Mouse (Mus musculus) limb, embryonic 14.5 days (tissue): Measurements from ENCODE around the gene Ano6. TPM values are rescaled to one million over a fixed set of nuclear protein-coding genes. Genes with fewer than 3 reads are reported as not detected.
A peak's percentile ranks its signal among the peaks of the same experiment; 100 is the strongest.

ENCODE experiments used
- ATAC-seq: fragments of 200-750 bp; cut with Nextera tagmentation; 2 replicates; pipeline ENCODE4 v1.8.0; 2017; ENCODE audit warnings: low read depth, moderate number of reproducible peaks, moderate TSS enrichment; ENCODE audit not compliant: low FRiP score
- DNase-seq: peaks from one replicate; pipeline ENCODE4 v3.0.0-alpha.2; 2015; ENCODE audit warnings: low spot score
- H3K27ac ChIP-seq: fragments of 300-500 bp; sonication (generic); replicated peaks from 2 replicates; pipeline ENCODE4 v1.5.1; 2014; ENCODE audit warnings: low read depth, mild to moderate bottlenecking, low read length, moderate library complexity, mixed read lengths
- H3K27me3 ChIP-seq: fragments of 300-500 bp; sonication (generic); 2 replicates; pipeline ENCODE4 v1.6.1; 2014; ENCODE audit warnings: low read length, mixed read lengths; ENCODE audit not compliant: control insufficient read depth, insufficient read depth
- H3K36me3 ChIP-seq: fragments of 300-500 bp; sonication (generic); 2 replicates; pipeline ENCODE4 v1.6.1; 2014; ENCODE audit warnings: mild to moderate bottlenecking, low read length, moderate library complexity, mixed read lengths; ENCODE audit not compliant: control insufficient read depth, insufficient read depth
- H3K4me1 ChIP-seq: fragments of 300-500 bp; sonication (generic); 2 replicates; pipeline ENCODE4 v1.6.1; 2014; ENCODE audit warnings: antibody characterized with exemption, low read length, mixed read lengths; ENCODE audit not compliant: control insufficient read depth, insufficient read depth
- H3K4me2 ChIP-seq: fragments of 300-500 bp; sonication (generic); replicated peaks from 2 replicates; pipeline ENCODE4 v1.6.1; 2014; ENCODE audit warnings: low read depth, mild to moderate bottlenecking, low read length, moderate library complexity; ENCODE audit not compliant: severe bottlenecking
- H3K4me3 ChIP-seq: fragments of 300-500 bp; sonication (generic); replicated peaks from 2 replicates; pipeline ENCODE4 v1.5.1; 2014; ENCODE audit warnings: low read length
- H3K9ac ChIP-seq: fragments of 300-500 bp; sonication (generic); 2 replicates; pipeline ENCODE4 v1.6.1; 2014; ENCODE audit warnings: mild to moderate bottlenecking, low read depth, low read length, moderate library complexity; ENCODE audit not compliant: severe bottlenecking
- H3K9me3 ChIP-seq: fragments of 300-500 bp; sonication (generic); 2 replicates; pipeline ENCODE4 v1.6.1; 2016; ENCODE audit warnings: low read length; ENCODE audit not compliant: control insufficient read depth
- POLR2A ChIP-seq: fragments of 200-500 bp; IDR thresholded peaks from 2 replicates; pipeline ENCODE4 v1.8.0; 2012; ENCODE audit warnings: inconsistent platforms, mild to moderate bottlenecking, moderate library complexity, borderline replicate concordance; ENCODE audit not compliant: insufficient read depth, insufficient read length; ENCODE audit errors: extremely low read depth
- WGBS: fragments of 180-500 bp; shearing (Covaris S2); extraction: QIAGEN DNeasy Blood & Tissue Kit; methylation state at CpG from one replicate; pipeline ENCODE4 v1.1.7; 2014; 5-methylcytosine and 5-hydroxymethylcytosine counted together
- polyA plus RNA-seq, 2 experiments: library from polyadenylated mRNA; depleted of rRNA in 1 of 2; stranded (reverse) in 1 of 2; unstranded in 1 of 2; fragments of >200 nt; fragmentation: Nextera tagmentation in 1 of 2; extraction: Ambion mirVana in 1 of 2; gene quantifications; 2 replicates each; pipeline versions ENCODE4 v1.2.1 to v1.2.3; 2012 to 2014

Ano6 gene
- polyA plus RNA-seq, 2 experiments: 42.1 to 52.3 TPM

DNA sequence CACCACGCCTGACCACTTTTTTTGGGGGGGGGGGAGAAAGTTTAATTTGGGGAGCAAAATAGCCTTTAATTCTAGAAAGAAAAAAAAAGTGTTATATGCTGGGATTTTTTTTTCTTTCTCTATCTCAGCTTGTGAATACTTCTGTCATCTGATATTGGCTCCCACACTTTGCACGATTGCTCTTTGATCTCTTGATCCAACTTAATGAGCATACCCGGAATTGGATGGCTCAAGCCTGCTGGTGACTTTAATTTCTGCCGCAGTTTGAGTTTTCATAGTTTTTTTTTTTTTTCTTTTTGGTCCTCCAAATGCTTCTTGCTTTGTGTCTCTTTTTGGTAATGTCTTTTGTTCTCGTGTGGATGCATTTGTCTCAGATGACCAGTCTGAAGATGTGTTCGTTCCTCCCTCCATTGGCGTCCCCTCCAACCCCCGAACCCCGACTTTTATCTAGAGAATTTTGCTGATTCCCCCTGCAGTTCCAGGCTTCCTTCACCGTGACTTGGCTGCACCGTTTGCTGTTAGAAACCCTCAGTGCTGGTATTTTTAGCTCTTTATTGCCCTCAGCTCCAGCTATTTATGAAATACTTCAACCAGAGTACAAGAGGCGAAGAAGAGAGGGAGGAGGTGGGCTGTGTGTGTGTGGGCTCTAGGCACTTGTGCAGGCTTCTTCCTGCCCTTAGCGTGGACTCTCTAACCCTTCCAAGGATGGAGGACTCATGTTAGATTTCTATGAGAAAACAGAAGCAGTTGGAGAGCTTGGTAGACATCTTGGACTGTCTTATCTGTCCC, 46.2 kb downstream of the Ano6 start:
- H3K4me1 ChIP-seq: peaks cover 24% of the 10 kb centered on the region
- 0 out of 2 replicates have a peak, but pooled peaks cover 3% of the 10 kb centered on the region for H3K36me3 ChIP-seq
- TF ChIP-seq POLR2A: no peak
- H3K9me3 ChIP-seq: no peaks in the 10 kb centered on the region
- 0 out of 2 replicates have a peak, but pooled peaks have one; percentile 31 for ATAC-seq
- no peaks in the 10 kb centered on the region for H3K27me3 ChIP-seq
- no peak overlapping the region for H3K4me3 ChIP-seq
- H3K4me2 ChIP-seq: no peak overlapping the region; the same call in 1 of the 2 replicates
- DNase-seq: no peak
- no peak overlapping the region for H3K9ac ChIP-seq
- 35% methylated on average over 13 of the region's 13 CpGs for WGBS
- no peak overlapping the region for H3K27ac ChIP-seq

DNA sequence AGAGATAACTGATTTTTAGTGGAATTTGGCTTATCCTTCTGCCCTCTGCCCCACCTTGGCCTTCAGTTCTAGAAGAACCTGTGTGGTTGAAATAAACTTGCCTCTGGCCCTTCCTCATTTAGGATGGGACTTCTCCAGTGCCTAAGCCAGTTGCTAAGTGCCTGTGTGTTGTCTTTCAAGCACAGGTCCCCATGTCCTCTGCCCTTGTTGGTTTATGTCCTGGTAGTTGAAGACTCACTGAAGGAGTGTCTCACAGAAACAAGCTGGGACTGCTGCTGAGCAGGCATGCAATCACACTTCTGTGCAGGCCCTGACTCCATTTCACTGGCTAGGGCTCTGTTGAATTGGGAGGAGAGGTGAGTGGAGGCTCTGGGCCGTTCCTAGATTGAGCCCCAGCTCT, 46.9 kb downstream of the Ano6 start:
- no peak for ATAC-seq
- no peak for TF ChIP-seq POLR2A
- Histone ChIP-seq H3K27ac (no peak overlapping the region), H3K9ac (no peak overlapping the region), H3K9me3 (no peaks in the 10 kb centered on the region), H3K4me3 (no peak overlapping the region), H3K4me1 (peaks cover 24% of the 10 kb centered on the region), H3K4me2 (no peak overlapping the region), H3K36me3 (0 out of 2 replicates have a peak, but pooled peaks cover 3% of the 10 kb centered on the region), H3K27me3 (no peaks in the 10 kb centered on the region)
- no peak for DNase-seq
- WGBS: 42% methylated on average over 1 of the region's 1 CpGs

DNA sequence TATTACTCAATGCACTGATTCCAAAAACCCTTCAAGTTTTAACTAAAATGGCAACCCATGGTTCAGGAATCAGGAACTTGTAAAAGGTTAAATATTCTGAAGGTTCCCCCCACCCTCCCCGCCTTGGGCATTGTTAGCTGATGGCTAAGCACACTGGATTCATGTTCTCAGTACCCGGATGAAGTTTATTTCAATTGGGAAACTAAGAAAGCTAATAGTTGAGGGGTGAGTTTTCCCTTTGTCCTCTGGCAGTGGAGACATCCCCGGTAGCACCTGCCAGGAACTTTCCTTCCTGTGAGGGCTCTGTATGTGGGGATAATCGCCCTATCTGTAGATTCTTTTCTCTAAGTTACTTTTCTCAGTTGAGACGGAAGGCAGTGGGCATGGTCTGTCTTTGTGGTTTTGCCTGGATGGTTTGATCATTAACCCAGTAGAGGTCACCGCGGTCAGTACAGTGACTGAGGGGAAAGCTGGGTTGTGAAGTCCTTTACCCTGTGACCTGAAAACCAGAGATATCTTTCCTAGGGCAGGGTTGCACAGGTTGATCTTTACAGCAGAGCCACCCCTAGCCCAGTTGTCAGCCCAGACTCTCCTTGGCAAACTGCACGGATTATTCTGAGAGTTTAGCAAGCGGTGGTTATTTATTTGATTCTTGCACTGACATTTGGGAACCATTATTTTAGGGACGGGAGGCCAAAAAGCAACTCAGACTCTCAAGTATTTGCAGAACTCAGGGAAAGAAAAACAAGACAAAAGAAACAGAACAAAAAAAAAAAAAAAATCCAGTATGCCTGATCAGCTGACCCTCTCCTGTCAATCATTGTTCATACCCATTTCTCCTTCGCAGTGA, 47.8 kb downstream of the Ano6 start:
- DNase-seq: no peak
- Histone ChIP-seq H3K9me3 (no peaks in the 10 kb centered on the region), H3K27ac (no peak overlapping the region), H3K9ac (no peak overlapping the region), H3K4me2 (no peak overlapping the region), H3K4me1 (peaks cover 24% of the 10 kb centered on the region), H3K4me3 (no peak overlapping the region), H3K27me3 (no peaks in the 10 kb centered on the region), H3K36me3 (0 out of 2 replicates have a peak, but pooled peaks cover 3% of the 10 kb centered on the region)
- TF ChIP-seq POLR2A: no peak
- no peak for ATAC-seq
- WGBS: 62% methylated on average over 11 of the region's 11 CpGs

DNA sequence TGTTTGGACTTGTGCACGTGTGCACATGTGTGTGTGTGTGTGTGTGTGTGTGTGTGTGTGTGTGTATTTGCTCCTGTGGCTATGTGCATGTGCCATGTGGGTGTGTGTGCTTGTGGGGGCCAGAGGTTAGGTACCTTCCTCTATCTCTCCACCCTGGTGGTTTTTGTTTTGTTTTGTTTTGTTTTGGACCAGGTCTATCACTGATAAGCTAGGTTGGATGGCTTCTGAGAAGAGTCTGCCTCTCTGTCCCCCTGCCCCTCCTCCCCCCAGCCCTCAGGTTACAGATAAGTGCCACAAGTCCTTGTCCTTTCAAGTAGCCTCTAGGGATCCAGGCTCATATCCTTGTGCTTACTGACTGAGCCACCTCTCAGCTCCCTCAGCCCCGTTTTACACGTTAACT, 49.1 kb downstream of the Ano6 start:
- Histone ChIP-seq H3K27ac (no peak overlapping the region), H3K4me3 (no peak overlapping the region), H3K9me3 (no peaks in the 10 kb centered on the region), H3K36me3 (no peaks in the 10 kb centered on the region), H3K27me3 (no peaks in the 10 kb centered on the region), H3K4me2 (no peak overlapping the region), H3K4me1 (peaks cover 24% of the 10 kb centered on the region), H3K9ac (no peak overlapping the region)
- DNase-seq (no peak), ATAC-seq (no peak)
- WGBS: 84% methylated on average over 3 of the region's 3 CpGs
- no peak for TF ChIP-seq POLR2A

DNA sequence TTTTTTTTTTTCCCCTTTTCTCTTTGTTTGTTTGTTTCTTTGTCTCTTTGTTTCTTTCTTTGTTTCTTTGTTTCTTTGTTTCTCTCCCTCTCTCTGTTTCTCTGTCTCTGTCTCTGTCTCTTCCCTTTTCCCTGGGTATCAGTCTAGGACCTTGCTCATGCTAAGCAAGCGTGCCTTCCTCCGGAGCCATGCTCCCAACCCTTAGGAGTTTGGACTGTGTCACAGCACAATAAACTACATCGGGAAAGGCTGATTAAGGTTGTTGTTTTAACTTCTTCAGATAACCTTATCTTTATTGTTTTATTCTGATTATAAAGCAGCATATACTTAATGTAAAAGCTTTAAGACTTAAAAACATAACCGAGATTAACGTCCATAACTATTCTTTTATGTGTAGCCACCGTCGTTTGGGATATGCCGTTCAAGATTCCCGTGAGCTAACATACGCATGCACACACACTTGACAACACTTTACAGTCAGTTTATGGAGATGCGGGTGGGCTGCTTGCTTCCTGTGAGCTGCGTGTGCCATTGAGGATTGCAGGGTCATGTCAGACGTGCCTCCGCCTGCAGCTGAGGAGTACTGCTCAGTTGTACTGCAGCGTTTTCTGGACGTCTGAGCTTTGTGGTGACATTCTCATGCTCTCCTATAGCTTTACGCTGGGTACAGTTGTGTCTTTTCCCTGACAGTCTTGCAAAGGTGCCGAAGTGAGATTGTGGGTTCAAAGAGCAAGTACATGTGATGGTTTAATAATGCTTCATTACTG, 52.7 kb downstream of the Ano6 start:
- Histone ChIP-seq H3K36me3 (no peaks in the 10 kb centered on the region), H3K27me3 (no peaks in the 10 kb centered on the region), H3K4me1 (peaks cover 12% of the 10 kb centered on the region), H3K4me2 (no peak overlapping the region), H3K9me3 (no peaks in the 10 kb centered on the region), H3K4me3 (no peak overlapping the region), H3K9ac (no peak overlapping the region), H3K27ac (no peak overlapping the region)
- 55% methylated on average over 18 of the region's 18 CpGs for whole genome bisulfite sequencing
- DNase-seq (no peak), ATAC-seq (no peak)
- no peak for TF ChIP-seq POLR2A
